Mouse (Mus musculus) heart, embryonic 12.5 days (tissue): ENCODE measurements around the gene Maml3. TPM values are rescaled to one million over a fixed set of nuclear protein-coding genes. Genes with fewer than 3 reads are reported as not detected.

Experiments used
- ATAC-seq: fragments of 200-750 bp; cut with Nextera tagmentation; 2 replicates; pipeline ENCODE4 v1.8.0; 2017; ENCODE audit warnings: moderate TSS enrichment, moderate library complexity; ENCODE audit not compliant: insufficient number of reproducible peaks, low FRiP score
- H3K27ac ChIP-seq: fragments of 300-500 bp; sonication (generic); 2 replicates; pipeline ENCODE4 v1.5.1; 2016; ENCODE audit warnings: mild to moderate bottlenecking, moderate library complexity; ENCODE audit not compliant: poor library complexity, severe bottlenecking
- H3K27me3 ChIP-seq: fragments of 300-500 bp; sonication (generic); replicated peaks from 2 replicates; pipeline ENCODE4 v1.6.1; 2016; ENCODE audit warnings: mild to moderate bottlenecking, moderate library complexity
- H3K36me3 ChIP-seq: fragments of 300-500 bp; sonication (generic); 2 replicates; pipeline ENCODE4 v1.6.1; 2016; ENCODE audit warnings: mild to moderate bottlenecking, moderate library complexity
- H3K4me1 ChIP-seq: fragments of 300-500 bp; sonication (generic); replicated peaks from 2 replicates; pipeline ENCODE4 v1.6.1; 2016; ENCODE audit warnings: mild to moderate bottlenecking
- H3K4me2 ChIP-seq: fragments of 300-500 bp; sonication (generic); 2 replicates; pipeline ENCODE4 v1.6.1; 2016; ENCODE audit warnings: mild to moderate bottlenecking, moderate library complexity
- H3K4me3 ChIP-seq: fragments of 300-500 bp; sonication (generic); 2 replicates; pipeline ENCODE4 v1.5.1; 2016; ENCODE audit warnings: mild to moderate bottlenecking
- H3K9ac ChIP-seq: fragments of 300-500 bp; sonication (generic); 2 replicates; pipeline ENCODE4 v1.6.1; 2016; ENCODE audit warnings: mild to moderate bottlenecking, moderate library complexity
- H3K9me3 ChIP-seq: fragments of 300-500 bp; sonication (generic); replicated peaks from 2 replicates; pipeline ENCODE4 v1.6.1; 2016; ENCODE audit warnings: mild to moderate bottlenecking, moderate library complexity
- WGBS: fragments of 180-500 bp; shearing (Covaris S2); methylation state at CpG from one replicate; pipeline ENCODE4 v1.1.7; 2016; 5-methylcytosine and 5-hydroxymethylcytosine counted together
- polyA plus RNA-seq: library from polyadenylated mRNA; unstranded; fragments of >200 nt; fragmentation: Nextera tagmentation; extraction: Ambion mirVana; gene quantifications from 2 replicates; pipeline ENCODE4 v1.2.1, GENCODE M21; 2016

Maml3 gene
- polyA plus RNA-seq, 1 experiment from 2014 or later, result 2.6 TPM

- Histone ChIP-seq H3K36me3 (no peaks in the 10 kb centered on the region), H3K4me2 (peak overlapping the region; percentile 97), H3K9ac (peak overlapping the region; percentile 95), H3K27me3 (no peaks in the 10 kb centered on the region), H3K27ac (peak overlapping the region; percentile 87), H3K4me3 (peak overlapping the region; percentile 89), H3K4me1 (peaks cover 4% of the 10 kb centered on the region; the same call in 1 of the 2 replicates), H3K9me3 (no peaks in the 10 kb centered on the region)
- WGBS, result under 1% methylated on average over 16 of the region's 20 CpGs
- no peak for ATAC-seq
Measured at GRCm38 (mm10) chr3:52105156-52105555, 280 bp upstream of the Maml3 start.

GRCm38 (mm10) chr3:52104208-52104607 is 668 bp downstream of the Maml3 start:
- no peaks in the 10 kb centered on the region for H3K9me3 ChIP-seq
- peaks cover 4% of the 10 kb centered on the region; the same call in 1 of the 2 replicates for H3K4me1 ChIP-seq
- peak overlapping the region; percentile 97 for H3K4me2 ChIP-seq
- no peaks in the 10 kb centered on the region for H3K36me3 ChIP-seq
- no peak for ATAC-seq
- H3K27ac ChIP-seq, result peak overlapping the region; percentile 87
- under 1% methylated on average over 16 of the region's 16 CpGs for WGBS
- H3K4me3 ChIP-seq, result peak overlapping the region; percentile 89
- no peaks in the 10 kb centered on the region for H3K27me3 ChIP-seq
- peak overlapping the region; percentile 95 for H3K9ac ChIP-seq

GRCm38 (mm10) chr3:52103531-52104181 is 1.2 kb downstream of the Maml3 start:
- H3K36me3 ChIP-seq, result no peaks in the 10 kb centered on the region
- WGBS, result under 1% methylated on average over 55 of the region's 55 CpGs
- peaks cover 4% of the 10 kb centered on the region; the same call in 1 of the 2 replicates for H3K4me1 ChIP-seq
- peak overlapping the region; percentile 98 for H3K27ac ChIP-seq
- H3K9ac ChIP-seq, result peak overlapping the region; percentile 95
- H3K4me3 ChIP-seq, result peak overlapping the region; percentile 89
- peak overlapping the region; percentile 97 for H3K4me2 ChIP-seq
- no peaks in the 10 kb centered on the region for H3K27me3 ChIP-seq
- no peaks in the 10 kb centered on the region for H3K9me3 ChIP-seq
- no peak for ATAC-seq

GRCm38 (mm10) chr3:52102601-52103530 is 2.0 kb downstream of the Maml3 start:
- Histone ChIP-seq H3K9ac (peak overlapping the region; percentile 95), H3K27me3 (no peaks in the 10 kb centered on the region), H3K4me3 (peak overlapping the region; percentile 89), H3K4me1 (peaks cover 4% of the 10 kb centered on the region; the same call in 1 of the 2 replicates), H3K36me3 (no peaks in the 10 kb centered on the region), H3K27ac (peak overlapping the region; percentile 98), H3K4me2 (peak overlapping the region; percentile 97), H3K9me3 (no peaks in the 10 kb centered on the region)
- WGBS, result 0% methylated on average over 51 of the region's 52 CpGs
- ATAC-seq, result peak; percentile 82

GRCm38 (mm10) chr3:52101977-52102600 is 2.8 kb downstream of the Maml3 start:
- under 1% methylated on average over 41 of the region's 57 CpGs for WGBS

GRCm38 (mm10) chr3:52101401-52101976 is 3.4 kb downstream of the Maml3 start:
- Histone ChIP-seq H3K36me3 (no peaks in the 10 kb centered on the region), H3K9ac (peak overlapping the region; percentile 75), H3K27ac (peak overlapping the region; percentile 98), H3K4me2 (peak overlapping the region; percentile 97), H3K4me3 (peak overlapping the region; percentile 89), H3K27me3 (no peaks in the 10 kb centered on the region), H3K9me3 (no peaks in the 10 kb centered on the region), H3K4me1 (peaks cover 4% of the 10 kb centered on the region; the same call in 1 of the 2 replicates)
- ATAC-seq, result peak; percentile 12
- 3% methylated on average over 14 of the region's 14 CpGs for WGBS

More at GRCm38 (mm10) chr3:52101977-52102600, 2.8 kb downstream of the Maml3 start:
- H3K4me2 ChIP-seq, result peak overlapping the region; percentile 97
- peak overlapping the region; percentile 95 for H3K9ac ChIP-seq
- no peaks in the 10 kb centered on the region for H3K36me3 ChIP-seq
- H3K9me3 ChIP-seq, result no peaks in the 10 kb centered on the region
- peak; percentile 88 for ATAC-seq
- peaks cover 4% of the 10 kb centered on the region; the same call in 1 of the 2 replicates for H3K4me1 ChIP-seq
- H3K27ac ChIP-seq, result peak overlapping the region; percentile 98
- H3K4me3 ChIP-seq, result peak overlapping the region; percentile 89
- no peaks in the 10 kb centered on the region for H3K27me3 ChIP-seq

- Histone ChIP-seq H3K4me1 (peaks cover 4% of the 10 kb centered on the region; the same call in 1 of the 2 replicates), H3K27me3 (no peaks in the 10 kb centered on the region), H3K4me3 (peak overlapping the region; percentile 89; the same call in 1 of the 2 replicates), H3K4me2 (peak overlapping the region; percentile 97), H3K27ac (no peak overlapping the region), H3K9me3 (0 out of 2 replicates have a peak, but pooled peaks cover 4% of the 10 kb centered on the region), H3K9ac (no peak overlapping the region), H3K36me3 (no peaks in the 10 kb centered on the region)
- no peak for ATAC-seq
- WGBS, result 45% methylated on average over 9 of the region's 9 CpGs
Measured at GRCm38 (mm10) chr3:52100926-52101325, 4.0 kb downstream of the Maml3 start.

GRCm38 (mm10) chr3:52100306-52100705 is 4.6 kb downstream of the Maml3 start:
- no peaks in the 10 kb centered on the region for H3K36me3 ChIP-seq
- 81% methylated on average over 4 of the region's 4 CpGs for WGBS
- H3K4me3 ChIP-seq, result no peak overlapping the region
- peaks cover 4% of the 10 kb centered on the region; the same call in 1 of the 2 replicates for H3K4me1 ChIP-seq
- H3K4me2 ChIP-seq, result no peak overlapping the region
- ATAC-seq, result no peak
- no peak overlapping the region for H3K9ac ChIP-seq
- H3K27ac ChIP-seq, result no peak overlapping the region
- no peaks in the 10 kb centered on the region for H3K27me3 ChIP-seq
- 0 out of 2 replicates have a peak, but pooled peaks cover 4% of the 10 kb centered on the region for H3K9me3 ChIP-seq

- Histone ChIP-seq H3K9me3 (0 out of 2 replicates have a peak, but pooled peaks cover 4% of the 10 kb centered on the region), H3K4me3 (no peak overlapping the region), H3K4me1 (0 out of 2 replicates have a peak, but pooled peaks cover 4% of the 10 kb centered on the region), H3K4me2 (no peak overlapping the region), H3K27me3 (no peaks in the 10 kb centered on the region), H3K36me3 (no peaks in the 10 kb centered on the region), H3K9ac (no peak overlapping the region), H3K27ac (no peak overlapping the region)
- no peak for ATAC-seq
- WGBS, result 74% methylated on average over 1 of the region's 1 CpGs
Measured at GRCm38 (mm10) chr3:52099286-52099685, 5.6 kb downstream of the Maml3 start.

- H3K9me3 ChIP-seq, result 0 out of 2 replicates have a peak, but pooled peaks cover 3% of the 10 kb centered on the region
- no peak overlapping the region for H3K9ac ChIP-seq
- H3K4me3 ChIP-seq, result no peak overlapping the region
- no peak overlapping the region; the same call in 1 of the 2 replicates for H3K4me2 ChIP-seq
- ATAC-seq, result no peak
- no peaks in the 10 kb centered on the region for H3K36me3 ChIP-seq
- H3K27ac ChIP-seq, result peak overlapping the region; percentile 8; the same call in 1 of the 2 replicates
- WGBS, result 29% methylated on average over 7 of the region's 7 CpGs
- peaks cover 44% of the 10 kb centered on the region for H3K4me1 ChIP-seq
- H3K27me3 ChIP-seq, result no peaks in the 10 kb centered on the region
Measured at GRCm38 (mm10) chr3:52091261-52091797, 13.5 kb downstream of the Maml3 start.
